Mouse (Mus musculus): ENCODE data around the gene Mgll.
A peak's percentile ranks its signal among the peaks of the same experiment; 100 is the strongest.

Mgll gene

GRCm38 (mm10) chr6:88857249-88857648 lies 133.0 kb downstream of the Mgll start:
- DNase-seq, result peak; percentile 65 to 86

GRCm38 (mm10) chr6:88857830-88858229 lies 133.6 kb downstream of the Mgll start:
- DNase-seq, result no peak

- DNase-seq, result no peak
These were observed 134.1 kb downstream of the Mgll start for GRCm38 (mm10) chr6:88858341-88858740.

GRCm38 (mm10) chr6:88860914-88861313 lies 136.7 kb downstream of the Mgll start:
- DNase-seq, result peak in 1 of 2 experiments; percentile 38

GRCm38 (mm10) chr6:88865704-88866103 lies 141.5 kb downstream of the Mgll start:
- DNase-seq, result no peak

GRCm38 (mm10) chr6:88869459-88869858 lies 145.2 kb downstream of the Mgll start:
- no peak for DNase-seq

- no peak for DNase-seq
These were observed 146.4 kb downstream of the Mgll start for GRCm38 (mm10) chr6:88870594-88870993.

- no peak for DNase-seq
These were observed 147.3 kb downstream of the Mgll start for GRCm38 (mm10) chr6:88871546-88871945.

GRCm38 (mm10) chr6:88872811-88873210 lies 148.6 kb downstream of the Mgll start:
- DNase-seq, result no peak

- no peak for DNase-seq
These were observed 150.0 kb downstream of the Mgll start for GRCm38 (mm10) chr6:88873965-88874867.

GRCm38 (mm10) chr6:88874868-88875508 lies 150.8 kb downstream of the Mgll start, which contains the start of gene Podxl2:
TSS of gene Podxl2 (minus strand) at chr6:88875044.
- DNase-seq, result peak; percentile 66 to 83
